Mouse (Mus musculus) kidney, adult 9 months (tissue): ENCODE results near the gene Mrm3.

ENCODE experiments used
- DNase-seq: peaks from one replicate; pipeline ENCODE4 v3.0.0; 2022

Gene Mrm3

DNA sequence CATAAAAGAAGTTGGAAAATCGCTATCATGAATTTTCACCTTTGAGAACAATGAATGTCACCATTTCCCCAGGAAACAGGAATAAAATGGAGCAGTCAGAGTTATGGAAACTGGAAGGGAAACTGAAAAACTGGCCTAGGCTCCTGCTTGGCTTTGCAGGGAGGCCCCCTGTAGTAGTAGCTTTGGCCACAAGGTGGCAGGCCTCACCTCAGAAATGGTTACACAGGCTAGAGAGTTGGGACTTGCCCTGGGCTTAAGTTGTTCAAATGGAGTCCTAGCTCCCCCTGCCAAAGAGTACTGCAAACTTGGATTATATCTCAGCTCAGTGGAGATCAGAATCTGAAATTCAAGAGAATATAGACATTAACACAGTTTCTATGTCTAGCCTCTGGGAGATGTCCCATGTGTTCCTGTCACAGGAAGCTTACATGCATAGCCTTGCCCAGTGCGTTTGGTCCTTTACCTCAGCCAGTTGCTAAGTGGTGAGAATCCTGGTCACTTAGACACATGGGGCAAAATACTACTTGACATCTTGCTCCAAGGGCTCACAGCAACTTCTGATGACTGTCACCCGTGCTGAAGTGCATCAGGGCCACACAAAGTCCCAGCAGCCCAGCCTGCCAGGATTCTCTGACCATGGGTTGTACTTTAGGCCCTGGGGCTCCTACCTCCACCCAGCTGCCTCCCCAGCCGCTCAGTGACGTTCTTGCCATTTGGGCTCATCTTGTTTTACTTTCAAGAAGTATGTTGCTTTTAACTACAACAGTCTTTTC, 9.8 kb downstream of the Mrm3 start:
- peak; percentile 90 for DNase-seq

GRCm38 (mm10) chr11:76253918-76254264, 10.4 kb downstream of the Mrm3 start:
- no peak for DNase-seq

DNA sequence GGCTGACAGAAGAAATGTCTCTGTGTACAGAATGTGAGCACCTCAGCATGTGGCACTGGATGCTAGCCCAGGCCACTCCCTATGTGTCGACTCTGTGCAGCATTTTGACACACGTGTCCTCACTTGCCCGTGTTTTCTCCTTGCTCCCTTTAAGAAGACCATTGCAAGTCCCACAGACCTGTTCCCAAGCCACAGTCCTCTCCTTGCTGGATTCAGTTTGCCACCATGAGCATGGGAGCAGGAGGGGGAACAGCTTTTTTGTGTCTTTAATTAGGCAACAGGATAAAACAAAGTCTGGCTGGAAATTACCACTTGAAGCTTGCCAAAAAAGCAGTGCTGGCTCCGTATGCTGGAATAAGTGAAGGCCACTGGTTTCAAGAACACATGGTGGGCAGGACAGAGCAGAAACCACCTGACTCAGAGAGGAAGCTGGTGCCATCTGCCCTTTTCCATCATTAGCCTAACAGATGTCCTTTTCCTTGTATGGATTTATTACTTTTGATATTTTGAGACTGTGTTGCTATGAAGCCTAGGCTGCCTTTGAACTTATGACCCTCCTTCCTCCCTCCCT, 12.0 kb downstream of the Mrm3 start:
- no peak for DNase-seq

DNA sequence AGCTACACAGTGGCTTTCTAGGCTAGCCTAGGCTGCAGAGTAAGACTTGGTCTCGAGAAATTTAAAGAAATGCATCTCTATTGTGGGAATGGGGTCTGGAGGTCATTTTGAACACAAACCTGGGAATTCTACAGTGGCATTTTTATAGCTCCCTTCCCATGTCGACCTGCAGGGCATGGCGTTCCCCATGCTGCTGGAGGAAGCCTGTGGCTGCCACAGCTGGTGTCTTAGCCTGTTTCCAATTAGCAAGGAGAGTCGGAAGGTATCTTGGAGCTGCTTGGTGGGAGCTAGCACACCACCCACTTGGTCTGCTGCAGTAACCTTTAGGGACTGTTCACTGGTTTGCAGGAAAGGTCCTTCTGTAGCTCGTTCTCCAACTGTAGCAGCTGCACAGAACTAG, 12.6 kb downstream of the Mrm3 start:
- no peak for DNase-seq

DNA sequence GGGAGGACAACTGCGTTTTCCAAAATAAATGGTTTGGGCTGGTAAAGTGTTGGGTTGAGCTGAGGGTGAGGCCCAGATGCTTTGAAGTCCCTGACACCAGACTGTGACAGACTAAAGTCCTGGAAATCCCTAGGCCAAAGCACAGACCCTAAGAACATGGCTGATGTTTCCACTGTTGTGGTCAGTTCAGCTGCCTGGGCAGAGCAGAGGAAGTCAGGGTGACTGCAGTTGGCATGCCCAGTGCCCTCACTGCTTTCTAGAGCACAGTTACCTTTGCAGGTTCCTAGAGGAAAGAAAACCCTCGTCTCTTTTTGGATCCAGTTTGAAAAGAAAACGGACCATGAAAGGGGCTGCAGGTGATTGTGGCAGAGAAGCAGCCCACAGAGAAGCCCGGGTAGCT, 13.9 kb downstream of the Mrm3 start:
- DNase-seq, result no peak

DNA sequence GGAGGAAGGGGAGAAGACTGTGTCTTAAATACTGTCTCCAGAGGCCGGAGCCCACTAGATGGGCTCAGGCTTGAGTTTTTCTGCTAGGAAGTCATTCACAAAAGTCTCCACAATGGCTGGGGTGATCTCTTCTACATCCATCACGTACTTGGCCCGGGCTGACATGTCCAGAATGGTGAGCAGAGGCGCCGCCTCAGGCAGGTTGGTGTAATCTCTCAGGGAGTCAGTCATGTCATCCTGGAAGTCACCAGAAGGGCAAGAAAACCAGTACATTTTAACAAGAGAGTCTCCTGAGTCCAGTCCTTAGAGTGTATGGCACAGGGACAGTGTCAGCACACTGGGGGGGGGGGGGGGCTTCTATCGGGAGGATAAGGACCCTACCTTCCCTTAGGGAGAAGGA, 15.0 kb downstream of the Mrm3 start:
- no peak for DNase-seq

DNA sequence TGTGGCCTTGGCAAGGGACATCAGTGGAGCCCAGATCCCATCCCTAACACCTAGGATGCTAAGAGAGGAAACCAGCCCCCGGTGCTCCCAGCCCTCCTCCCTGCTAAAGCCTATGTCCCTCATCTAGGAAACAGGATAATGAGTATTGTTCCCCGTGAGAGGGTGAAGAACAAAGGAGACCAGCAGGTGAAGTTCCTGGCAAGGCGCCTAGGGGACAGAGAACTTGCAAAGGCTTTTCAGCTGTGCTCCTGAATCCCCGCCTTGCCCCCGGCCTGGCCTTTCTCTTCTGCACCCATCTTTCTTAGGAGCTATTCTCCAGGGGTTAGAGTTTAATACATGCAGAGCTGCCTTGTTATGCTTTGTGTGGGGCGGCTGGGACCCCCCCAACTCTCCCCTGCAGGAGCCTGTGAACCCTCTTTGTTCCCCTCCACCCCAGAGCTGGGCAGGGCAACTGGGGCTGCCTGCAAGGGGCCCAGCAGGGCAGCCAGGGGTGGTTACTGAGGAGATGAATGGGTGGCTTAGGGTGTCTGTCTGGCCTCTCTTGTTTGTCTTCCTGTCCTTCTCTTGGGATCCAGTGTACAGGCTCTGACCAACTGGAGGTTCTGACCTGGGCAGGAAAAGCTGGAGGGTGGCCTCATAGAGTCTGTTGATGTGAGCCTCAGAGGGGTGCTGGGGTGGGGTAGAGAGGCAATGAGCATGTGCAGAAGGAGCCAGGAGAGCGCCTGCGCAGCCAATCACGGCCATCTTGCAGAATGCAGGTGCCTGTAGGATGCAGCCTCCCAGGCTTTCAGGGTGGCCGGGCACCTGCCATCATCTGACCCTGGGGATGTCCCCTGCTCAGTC, 16.9 kb downstream of the Mrm3 start:
- DNase-seq, result no peak

DNA sequence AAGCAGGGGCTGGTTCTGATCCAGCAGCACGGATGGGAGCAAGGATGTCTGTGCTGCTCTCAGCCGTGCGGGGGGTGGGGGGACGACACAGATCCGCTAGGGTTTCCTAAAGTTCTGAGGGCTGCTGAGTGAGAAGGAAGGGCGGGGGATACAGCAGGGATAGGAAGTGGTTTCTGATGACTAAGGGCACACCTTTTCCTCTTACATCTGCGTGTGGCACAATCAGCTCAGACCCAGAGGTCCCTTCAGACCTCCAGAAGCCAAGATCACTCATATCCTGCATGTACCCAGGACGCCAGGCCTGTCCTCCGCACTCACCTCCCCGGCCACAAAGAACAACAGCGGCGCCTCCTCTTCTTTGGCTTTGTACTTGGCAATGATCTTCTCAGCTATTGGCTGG, 17.7 kb downstream of the Mrm3 start:
- DNase-seq, result peak; percentile 33

DNA sequence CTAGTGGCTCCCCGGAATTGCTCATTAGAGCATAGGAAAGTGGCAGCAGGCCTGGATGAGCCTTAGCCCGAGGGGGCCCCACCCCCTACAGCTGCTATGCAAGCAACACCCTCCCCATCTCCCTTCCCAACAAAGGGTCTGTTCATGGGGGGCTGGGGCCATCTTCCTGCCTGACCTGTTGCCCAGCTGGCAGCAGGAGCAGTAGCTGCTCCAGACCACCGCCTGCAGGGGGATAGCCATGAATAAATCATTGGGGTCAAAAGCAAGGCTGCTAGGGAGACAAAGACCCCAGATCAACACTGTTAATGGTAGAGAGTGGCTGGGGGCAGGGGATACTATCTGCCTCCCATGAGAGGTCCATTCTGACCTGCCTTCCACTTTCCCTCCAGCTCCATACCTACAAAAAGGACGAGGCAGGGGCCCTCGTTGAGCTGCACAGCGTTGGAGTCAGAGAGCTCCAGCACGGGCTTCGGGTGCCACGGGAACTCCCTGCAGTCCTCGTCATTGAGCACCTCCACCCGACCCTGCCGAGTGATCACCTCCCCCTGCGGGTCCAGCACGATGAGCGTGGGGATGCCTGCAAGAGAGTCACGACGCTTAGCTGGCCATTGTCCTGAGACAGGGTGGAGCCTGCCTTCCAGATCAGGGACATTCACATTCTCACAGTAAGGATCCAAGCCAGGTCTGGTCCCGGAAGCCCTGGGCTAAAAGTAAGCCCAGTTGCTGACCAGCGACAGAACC, 19.3 kb downstream of the Mrm3 start:
- no peak for DNase-seq

DNA sequence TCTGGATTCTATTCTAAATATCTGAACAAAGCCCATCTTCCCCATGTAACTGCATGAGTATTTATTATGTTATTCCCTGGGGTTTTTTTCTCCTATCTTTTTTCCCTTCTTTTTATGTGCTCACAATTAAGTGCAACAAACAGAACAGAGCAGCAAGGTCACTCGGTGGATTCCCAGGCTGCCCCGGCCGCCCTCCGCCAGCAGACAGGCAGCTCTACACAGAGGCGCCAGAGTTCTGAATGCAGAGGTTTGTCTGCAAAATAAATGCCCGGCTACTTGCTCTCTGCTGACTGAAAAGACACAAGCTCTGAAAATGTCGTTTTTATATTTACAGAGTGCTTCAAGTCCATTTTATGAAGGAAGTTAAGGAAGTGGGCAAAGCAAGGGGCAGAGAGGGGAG, 24.0 kb downstream of the Mrm3 start:
- DNase-seq, result no peak

- DNase-seq, result no peak
These were observed 24.5 kb downstream of the Mrm3 start for GRCm38 (mm10) chr11:76268001-76268459.

GRCm38 (mm10) chr11:76268521-76269065, 25.1 kb downstream of the Mrm3 start:
- no peak for DNase-seq

DNA sequence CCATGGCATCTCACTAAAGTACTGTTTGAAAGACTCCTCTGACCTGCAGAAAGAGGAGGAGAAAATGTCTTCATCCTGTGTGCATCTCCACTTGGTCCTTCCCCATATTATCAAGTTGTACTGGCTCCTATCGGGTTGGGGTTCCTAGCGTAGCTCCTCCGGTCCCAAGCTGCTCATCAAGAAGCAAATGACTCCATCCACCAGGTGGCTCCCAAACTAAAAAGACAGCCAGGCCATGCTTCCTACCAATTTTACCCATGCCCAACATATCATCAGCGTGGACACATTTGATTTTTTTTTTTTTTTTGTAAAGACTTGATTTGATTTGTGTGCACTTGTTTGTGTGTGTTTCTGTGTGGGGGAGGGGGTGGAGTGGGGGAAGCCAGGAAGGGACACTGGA, 28.9 kb downstream of the Mrm3 start:
- peak; percentile 52 for DNase-seq

GRCm38 (mm10) chr11:76278960-76279852, 35.7 kb downstream of the Mrm3 start:
- DNase-seq, result no peak

DNA sequence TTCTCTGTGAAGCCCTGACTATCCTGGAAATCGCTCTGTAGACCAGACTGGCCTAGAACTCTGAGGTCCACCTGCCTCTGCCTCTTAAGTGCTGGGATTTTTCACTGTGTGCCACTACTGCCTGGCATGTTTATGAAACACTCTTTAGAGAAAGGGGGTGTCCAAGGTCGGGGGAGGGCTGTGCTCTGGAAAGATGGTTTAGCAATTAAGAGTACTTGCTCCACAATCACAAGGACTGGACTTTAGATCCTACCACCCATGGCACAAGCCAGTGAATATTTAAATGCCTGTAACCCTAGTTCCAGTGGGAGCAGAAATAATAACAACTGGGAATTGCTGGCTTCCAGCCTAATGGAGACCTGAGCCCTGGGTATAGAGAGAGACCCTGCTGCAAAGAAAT, 36.5 kb downstream of the Mrm3 start:
- DNase-seq, result peak; percentile 80

- DNase-seq, result no peak
These were observed 40.3 kb downstream of the Mrm3 start for GRCm38 (mm10) chr11:76283841-76284240.

- DNase-seq, result peak; percentile 87
These were observed 42.0 kb downstream of the Mrm3 start for GRCm38 (mm10) chr11:76285431-76286075.

- DNase-seq, result no peak
These were observed 43.1 kb downstream of the Mrm3 start for GRCm38 (mm10) chr11:76286534-76287126.

DNA sequence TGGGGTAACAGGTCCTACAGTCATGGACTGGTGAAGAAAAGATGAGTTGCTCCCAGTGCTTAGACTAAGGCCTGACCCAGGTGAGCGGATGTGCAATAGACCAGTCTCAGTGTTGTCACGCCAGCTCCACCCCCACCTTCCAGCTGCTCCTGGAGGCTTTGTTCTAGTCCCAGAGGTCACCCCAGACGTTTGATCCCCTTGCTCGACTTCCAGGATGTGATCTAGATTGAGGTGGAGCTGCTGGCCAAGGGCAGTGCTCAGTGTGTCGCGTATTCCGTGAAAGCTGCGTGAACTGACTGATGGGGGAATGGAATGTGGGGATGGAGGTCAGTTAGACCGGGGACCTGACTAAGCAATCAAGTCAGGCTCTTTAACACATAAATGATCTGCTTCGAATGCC, 43.8 kb downstream of the Mrm3 start:
- no peak for DNase-seq

DNA sequence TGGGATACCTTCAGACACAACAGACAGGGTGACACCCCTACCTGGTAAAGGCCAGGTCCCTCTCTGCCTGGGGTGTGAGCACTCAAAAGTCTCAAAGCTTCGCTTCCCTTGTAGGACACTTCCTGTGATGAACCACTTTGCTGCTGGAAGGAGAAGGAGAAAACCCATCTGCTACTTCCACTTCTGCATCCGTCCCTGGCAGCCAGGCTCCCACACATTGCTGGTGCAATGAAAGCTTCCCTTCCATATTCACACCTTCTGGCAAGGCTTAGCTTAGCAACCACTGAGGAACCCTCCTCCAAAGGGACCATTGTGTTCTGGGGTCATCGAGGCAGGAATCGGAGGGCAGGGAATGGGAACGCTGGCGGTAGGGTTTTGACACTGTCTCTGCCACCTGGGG, 45.1 kb downstream of the Mrm3 start:
- no peak for DNase-seq

- no peak for DNase-seq
These were observed 46.9 kb downstream of the Mrm3 start for GRCm38 (mm10) chr11:76290367-76290766.
